Mouse (Mus musculus): ENCODE results near the gene Rrn3. TPM values are rescaled to one million over a fixed set of nuclear protein-coding genes. Genes with fewer than 3 reads are reported as not detected.

Gene Rrn3
- total RNA-seq, 2 experiments from 2014 or later, result 33.3 to 36.5 TPM

DNA sequence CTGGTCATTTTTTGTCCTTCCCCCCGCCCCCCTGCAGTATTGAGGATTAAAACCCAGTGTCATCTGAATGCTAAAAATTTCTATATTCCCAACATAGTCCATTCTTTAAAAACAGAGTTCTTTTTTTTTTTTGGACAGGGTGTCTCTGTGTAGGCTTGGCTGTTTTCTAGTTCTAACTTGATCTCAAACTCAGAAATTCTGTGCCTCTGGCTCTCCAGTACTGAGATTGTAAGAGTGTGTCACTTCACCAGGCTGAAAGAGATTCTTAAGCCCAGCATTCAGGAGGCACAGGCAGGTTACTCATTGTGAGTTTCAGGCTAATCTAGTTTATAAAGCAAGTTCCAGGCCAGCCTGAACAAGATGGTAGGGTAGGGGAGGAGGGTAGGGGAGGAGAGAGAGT is 66.2 kb downstream of the Rrn3 start:
- DNase-seq (ENCODE audit: low spot score), result no peak

DNA sequence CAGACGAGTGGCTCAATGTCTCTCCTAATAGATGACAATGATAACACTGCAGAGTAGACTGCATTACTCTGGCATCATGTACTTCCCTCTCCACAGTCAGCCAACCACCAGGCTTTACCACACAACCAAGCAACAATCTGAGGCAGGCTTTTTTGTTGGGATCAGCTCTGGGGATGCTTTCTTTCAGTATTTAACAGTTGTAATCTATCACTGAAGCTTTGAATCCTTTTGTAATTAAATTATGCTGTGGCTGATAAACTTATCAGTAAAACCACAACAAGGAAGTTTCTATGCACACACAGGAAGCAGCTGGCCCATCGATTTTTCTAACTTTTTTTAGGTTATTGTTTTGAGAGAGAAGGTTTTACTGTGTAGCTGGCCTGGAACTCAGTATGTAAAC is 67.8 kb downstream of the Rrn3 start:
- DNase-seq (ENCODE audit: low spot score), result no peak

DNA sequence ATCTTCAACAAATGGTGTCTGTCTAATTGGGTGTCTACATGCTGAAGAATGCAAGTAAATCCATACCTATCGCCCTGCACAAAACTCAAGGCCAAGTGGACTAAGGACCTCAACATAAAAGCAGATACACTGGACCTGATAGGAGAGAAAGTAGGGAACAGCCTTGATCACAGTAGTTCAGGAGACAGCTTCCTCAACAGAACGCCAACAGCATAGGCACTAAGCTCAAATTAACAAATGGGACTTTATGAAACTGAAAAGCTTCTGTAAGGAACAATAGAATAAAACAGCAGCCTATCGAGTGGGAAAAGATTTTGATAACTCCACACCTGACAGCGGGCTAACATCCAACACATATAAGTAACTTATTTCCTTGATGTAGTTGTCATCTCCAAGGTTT is 70.9 kb downstream of the Rrn3 start:
- no peak for DNase-seq (ENCODE audit: low spot score)

DNA sequence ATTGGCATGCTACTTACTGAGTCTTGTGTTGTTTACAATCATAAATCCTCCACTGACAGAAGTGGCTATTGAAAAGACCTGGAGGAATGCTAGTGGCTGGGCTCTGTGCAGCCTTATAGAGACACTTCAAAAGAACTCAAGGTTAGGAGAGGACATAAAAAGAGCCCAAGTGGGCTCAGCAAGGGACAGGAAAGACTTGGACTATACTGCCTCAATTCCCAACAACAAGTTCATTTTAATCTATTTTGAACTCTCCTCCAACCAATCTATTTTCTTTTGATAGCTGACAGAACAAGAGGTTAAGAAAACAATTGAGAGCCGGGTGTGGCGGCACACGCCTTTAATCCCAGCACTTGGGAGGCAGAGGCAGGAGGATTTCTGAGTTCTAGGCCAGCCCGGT is 73.4 kb downstream of the Rrn3 start:
- no peak for DNase-seq (ENCODE audit: low spot score)

Small RNA genes within 50 kb of the gene (microRNA-seq; reads per million reads assigned to microRNA genes)
- not detected for gene Gm27734

Other genes starting within 250 kb of the Rrn3 start
- 1 to 10 TPM; 6.8 to 7.4 TPM for gene Parn, start 112.5 kb upstream of the Rrn3 start, total RNA-seq (2021)
- 10 to 100 TPM; 33.1 to 33.2 TPM for gene Bfar, start 108.8 kb upstream of the Rrn3 start, total RNA-seq (2021)
- gene 3110001I22Rik, start 108.8 kb upstream of the Rrn3 start, total RNA-seq (2021), result 1 to 10 TPM; 2.3 to 2.7 TPM
- not detected for gene Pla2g10, start 49.7 kb upstream of the Rrn3 start, total RNA-seq (2021)
- gene Ntan1, start 38.1 kb downstream of the Rrn3 start, total RNA-seq (2021), result 10 to 100 TPM; 40.2 to 43.4 TPM
- gene Pdxdc1, start 122.4 kb downstream of the Rrn3 start, total RNA-seq (2021), result 10 to 100 TPM; 46.9 to 51.1 TPM
- under 1 TPM; 0.50 to 0.85 TPM for gene Mpv17l, start 122.5 kb downstream of the Rrn3 start, total RNA-seq (2021)
- not detected for gene 2900011O08Rik, start 205.9 kb downstream of the Rrn3 start, total RNA-seq (2021)
- gene Ifitm7, start 206.2 kb downstream of the Rrn3 start, total RNA-seq (2021), result not detected